Mouse (Mus musculus) megakaryocyte-erythroid progenitor cell, adult 5-6 weeks (primary cell): ENCODE measurements around the gene Pate4. TPM values are rescaled to one million over a fixed set of nuclear protein-coding genes. Genes with fewer than 3 reads are reported as not detected.

Source experiments
- total RNA-seq, 2 experiments: library from RNA; stranded (forward) in 1 of 2; stranded (reverse) in 1 of 2; fragments of 200-1000, 215-1000 nt in 1 of 2; fragments of >200 nt in 1 of 2; fragmentation: Nextera tagmentation in 1 of 2; gene quantifications; 2 replicates each; pipeline ENCODE4 v1.2.3; 2014 to 2017

The Pate4 gene
- total RNA-seq, 2 experiments from 2014 or later: not detected

Other genes with a start within 250 kb of the Pate4 start
- 1.8 TPM in 1 of 2 replicates, not detected in the other for gene Cdon, start 190.8 kb downstream of the Pate4 start, total RNA-seq (2014; fragmentation: Nextera tagmentation)
- 3.0 and 9.2 TPM in 2 replicates for gene Cdon, start 190.8 kb downstream of the Pate4 start, total RNA-seq (2017)
- gene Gm1113, start 93.7 kb downstream of the Pate4 start, total RNA-seq (2014; fragmentation: Nextera tagmentation): not detected in 2 replicates
- gene Gm1113, start 93.7 kb downstream of the Pate4 start, total RNA-seq (2017): not detected in 2 replicates
- gene Ddx25, start 53.4 kb downstream of the Pate4 start, total RNA-seq (2014; fragmentation: Nextera tagmentation): not detected in 2 replicates
- gene Ddx25, start 53.4 kb downstream of the Pate4 start, total RNA-seq (2017): 0.11 TPM in 1 of 2 replicates, not detected in the other
- gene Pus3, start 53.3 kb downstream of the Pate4 start, total RNA-seq (2014; fragmentation: Nextera tagmentation): 23.3 and 27.3 TPM in 2 replicates
- 34.8 and 44.3 TPM in 2 replicates for gene Pus3, start 53.3 kb downstream of the Pate4 start, total RNA-seq (2017)
- gene Pate2, start 41.7 kb downstream of the Pate4 start, total RNA-seq (2014; fragmentation: Nextera tagmentation): 0.59 and 1.2 TPM in 2 replicates
- gene Pate2, start 41.7 kb downstream of the Pate4 start, total RNA-seq (2017): not detected in 2 replicates
- 11.1 and 12.1 TPM in 2 replicates for gene Hyls1, start 41.5 kb downstream of the Pate4 start, total RNA-seq (2014; fragmentation: Nextera tagmentation)
- 10.1 and 11.0 TPM in 2 replicates for gene Hyls1, start 41.5 kb downstream of the Pate4 start, total RNA-seq (2017)
- not detected in 2 replicates for gene Pate3, start 36.3 kb upstream of the Pate4 start, total RNA-seq (2014; fragmentation: Nextera tagmentation)
- not detected in 2 replicates for gene Pate3, start 36.3 kb upstream of the Pate4 start, total RNA-seq (2017)
- not detected in 2 replicates for gene Pate1, start 75.4 kb upstream of the Pate4 start, total RNA-seq (2014; fragmentation: Nextera tagmentation)
- gene Pate1, start 75.4 kb upstream of the Pate4 start, total RNA-seq (2017): not detected in 2 replicates
- gene Gm17677, start 129.1 kb upstream of the Pate4 start, total RNA-seq (2014; fragmentation: Nextera tagmentation): not detected in 2 replicates
- not detected in 2 replicates for gene Gm17677, start 129.1 kb upstream of the Pate4 start, total RNA-seq (2017)
- gene Gm17727, start 166.2 kb upstream of the Pate4 start, total RNA-seq (2014; fragmentation: Nextera tagmentation): not detected in 2 replicates
- gene Gm17727, start 166.2 kb upstream of the Pate4 start, total RNA-seq (2017): not detected in 2 replicates
- not detected in 2 replicates for gene Gm27235, start 178.2 kb upstream of the Pate4 start, total RNA-seq (2014; fragmentation: Nextera tagmentation)
- gene Gm27235, start 178.2 kb upstream of the Pate4 start, total RNA-seq (2017): not detected in 2 replicates
- gene D730048I06Rik, start 178.2 kb upstream of the Pate4 start, total RNA-seq (2014; fragmentation: Nextera tagmentation): not detected in 2 replicates
- gene D730048I06Rik, start 178.2 kb upstream of the Pate4 start, total RNA-seq (2017): not detected in 2 replicates
- not detected in 2 replicates for gene 9230110F15Rik, start 232.2 kb upstream of the Pate4 start, total RNA-seq (2014; fragmentation: Nextera tagmentation)
- gene 9230110F15Rik, start 232.2 kb upstream of the Pate4 start, total RNA-seq (2017): not detected in 2 replicates